Mouse (Mus musculus) midbrain, embryonic 11.5 days (tissue): ENCODE measurements around the gene Trim25. TPM values are rescaled to one million over a fixed set of nuclear protein-coding genes. Genes with fewer than 3 reads are reported as not detected.

Source experiments
- ATAC-seq: fragments of 200-750 bp; cut with Nextera tagmentation; 2 replicates; pipeline ENCODE4 v1.8.0; 2017; ENCODE audit warnings: moderate TSS enrichment, moderate library complexity; ENCODE audit not compliant: low FRiP score
- DNase-seq: peaks from one replicate; pipeline ENCODE4 v3.0.0; 2015; ENCODE audit warnings: low spot score; ENCODE audit errors: missing footprints
- H3K27ac ChIP-seq: fragments of 300-500 bp; sonication (generic); 2 replicates; pipeline ENCODE4 v1.5.1; 2014; ENCODE audit warnings: low read depth, low read length
- H3K27me3 ChIP-seq: fragments of 300-500 bp; sonication (generic); 2 replicates; pipeline ENCODE4 v1.6.1; 2014; ENCODE audit warnings: mild to moderate bottlenecking, low read length, moderate library complexity, mixed read lengths; ENCODE audit not compliant: control insufficient read depth, insufficient read depth
- H3K36me3 ChIP-seq: fragments of 300-500 bp; sonication (generic); 2 replicates; pipeline ENCODE4 v1.6.1; 2014; ENCODE audit warnings: mild to moderate bottlenecking, low read length, moderate library complexity, mixed read lengths; ENCODE audit not compliant: control insufficient read depth, insufficient read depth
- H3K4me1 ChIP-seq: fragments of 300-500 bp; sonication (generic); 2 replicates; pipeline ENCODE4 v1.6.1; 2014; ENCODE audit warnings: low read length; ENCODE audit not compliant: control insufficient read depth, insufficient read depth
- H3K4me2 ChIP-seq: fragments of 300-500 bp; sonication (generic); 2 replicates; pipeline ENCODE4 v1.6.1; 2014; ENCODE audit warnings: mild to moderate bottlenecking, moderate library complexity
- H3K4me3 ChIP-seq: fragments of 300-500 bp; sonication (generic); 2 replicates; pipeline ENCODE4 v1.5.1; 2014; ENCODE audit warnings: low read depth, low read length
- H3K9ac ChIP-seq: fragments of 300-500 bp; sonication (generic); 2 replicates; pipeline ENCODE4 v1.6.1; 2014; ENCODE audit warnings: low read length
- H3K9me3 ChIP-seq: fragments of 300-500 bp; sonication (generic); 2 replicates; pipeline ENCODE4 v1.6.1; 2016; ENCODE audit warnings: low read length; ENCODE audit not compliant: control insufficient read depth
- WGBS: fragments of 180-500 bp; shearing (Covaris S2); extraction: QIAGEN DNeasy Blood & Tissue Kit; methylation state at CpG from one replicate; pipeline ENCODE4 v1.1.7; 2014; 5-methylcytosine and 5-hydroxymethylcytosine counted together
- polyA plus RNA-seq: library from polyadenylated mRNA; unstranded; fragments of >200 nt; fragmentation: Nextera tagmentation; extraction: Ambion mirVana; gene quantifications from 2 replicates; pipeline ENCODE4 v1.2.1, GENCODE M21; 2014

The Trim25 gene
- polyA plus RNA-seq: 2.9 TPM in 2 replicates

GRCm38 (mm10) chr11:88998974-88999722, at the start of gene Trim25:
Trim25 (plus strand) TSS chr11:88999376.
- Histone ChIP-seq H3K9me3 (no peaks in the 10 kb centered on the region), H3K36me3 (no peaks in the 10 kb centered on the region), H3K27ac (no peak within 1 kb of the TSS)

GRCm38 (mm10) chr11:88949802-88950639, 49.2 kb upstream of the Trim25 start:
- H3K9ac ChIP-seq: no peak overlapping the region
- H3K4me1 ChIP-seq: peaks cover 6% of the 10 kb centered on the region
- 96% methylated on average over 8 of the region's 8 CpGs for WGBS
- DNase-seq: no peak
- ATAC-seq: no peak
- H3K4me2 ChIP-seq: no peak overlapping the region
- no peaks in the 10 kb centered on the region for H3K9me3 ChIP-seq
- 0 out of 2 replicates have a peak, but pooled peaks cover 3% of the 10 kb centered on the region for H3K36me3 ChIP-seq
- H3K4me3 ChIP-seq: no peak overlapping the region
- no peaks in the 10 kb centered on the region for H3K27me3 ChIP-seq
- no peak overlapping the region for H3K27ac ChIP-seq

More at GRCm38 (mm10) chr11:88998974-88999722, at the start of gene Trim25:
- Histone ChIP-seq H3K27me3 (peaks cover 14% of the 10 kb centered on the region), H3K4me1 (no peaks in the 10 kb centered on the region), H3K4me3 (peak within 1 kb of the TSS; percentile 37), H3K4me2 (peak within 1 kb of the TSS; percentile 50), H3K9ac (peak within 1 kb of the TSS; percentile 40)
- WGBS: 3% methylated on average over 48 of the region's 48 CpGs
- ATAC-seq (peak; percentile 57; the same call in 1 of the 2 replicates), DNase-seq (peak; percentile 96)

- 0 out of 2 replicates have a peak, but pooled peaks cover 3% of the 10 kb centered on the region for H3K36me3 ChIP-seq
- H3K9me3 ChIP-seq: no peaks in the 10 kb centered on the region
- DNase-seq: no peak
- no peak overlapping the region for H3K4me3 ChIP-seq
- H3K9ac ChIP-seq: no peak overlapping the region
- H3K27ac ChIP-seq: no peak overlapping the region
- peaks cover 6% of the 10 kb centered on the region for H3K4me1 ChIP-seq
- H3K4me2 ChIP-seq: no peak overlapping the region
- no peaks in the 10 kb centered on the region for H3K27me3 ChIP-seq
- whole genome bisulfite sequencing: 85% methylated on average over 13 of the region's 13 CpGs
- no peak for ATAC-seq
These were observed 48.4 kb upstream of the Trim25 start for GRCm38 (mm10) chr11:88950640-88951250.

- no peak for DNase-seq
- no peak overlapping the region for H3K9ac ChIP-seq
- 94% methylated on average over 2 of the region's 2 CpGs for WGBS
- no peak for ATAC-seq
- no peaks in the 10 kb centered on the region for H3K9me3 ChIP-seq
- 0 out of 2 replicates have a peak, but pooled peaks cover 3% of the 10 kb centered on the region for H3K36me3 ChIP-seq
- H3K4me2 ChIP-seq: no peak overlapping the region
- H3K4me3 ChIP-seq: no peak overlapping the region
- H3K27me3 ChIP-seq: no peaks in the 10 kb centered on the region
- H3K27ac ChIP-seq: no peak overlapping the region
- H3K4me1 ChIP-seq: peaks cover 6% of the 10 kb centered on the region
These were observed 47.6 kb upstream of the Trim25 start for GRCm38 (mm10) chr11:88951576-88951975.

DNA sequence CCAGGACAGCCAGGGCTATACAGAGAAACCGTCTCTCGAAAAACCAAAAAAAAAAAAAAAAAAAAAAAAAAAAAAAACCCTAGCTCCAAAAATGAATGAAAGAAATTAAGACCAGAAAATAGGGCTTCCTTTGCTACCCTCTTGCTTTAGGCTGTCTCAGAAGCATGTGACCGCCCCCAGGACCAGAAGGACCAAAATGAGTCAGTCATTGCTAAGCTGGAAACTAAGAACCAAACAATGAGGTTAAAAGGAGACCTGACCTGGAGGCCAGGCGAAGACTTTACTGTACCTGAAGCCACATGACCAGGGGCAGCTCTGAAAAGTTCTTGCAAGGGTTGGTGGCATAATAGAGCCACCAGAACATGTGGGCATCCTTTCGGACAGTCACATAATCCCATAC, 47.1 kb upstream of the Trim25 start:
- ATAC-seq: no peak
- H3K27ac ChIP-seq: no peak overlapping the region
- no peak overlapping the region for H3K4me2 ChIP-seq
- no peak overlapping the region for H3K4me3 ChIP-seq
- H3K9ac ChIP-seq: no peak overlapping the region
- H3K36me3 ChIP-seq: no peaks in the 10 kb centered on the region
- no peaks in the 10 kb centered on the region for H3K27me3 ChIP-seq
- no peaks in the 10 kb centered on the region for H3K9me3 ChIP-seq
- peaks cover 6% of the 10 kb centered on the region for H3K4me1 ChIP-seq
- no peak for DNase-seq
- WGBS: 95% methylated on average over 5 of the region's 5 CpGs

- H3K4me2 ChIP-seq: peak overlapping the region; percentile 20; the same call in 1 of the 2 replicates
- H3K27me3 ChIP-seq: no peaks in the 10 kb centered on the region
- no peaks in the 10 kb centered on the region for H3K36me3 ChIP-seq
- no peak for ATAC-seq
- H3K9ac ChIP-seq: no peak overlapping the region
- WGBS: 97% methylated on average over 3 of the region's 3 CpGs
- H3K4me1 ChIP-seq: peaks cover 6% of the 10 kb centered on the region
- no peaks in the 10 kb centered on the region for H3K9me3 ChIP-seq
- H3K4me3 ChIP-seq: no peak overlapping the region
- DNase-seq: no peak
- H3K27ac ChIP-seq: no peak overlapping the region
These were observed 45.6 kb upstream of the Trim25 start for GRCm38 (mm10) chr11:88953582-88953981.

GRCm38 (mm10) chr11:88954803-88955202, 44.4 kb upstream of the Trim25 start:
- under 1% methylated on average over 4 of the region's 4 CpGs for WGBS
- H3K36me3 ChIP-seq: no peaks in the 10 kb centered on the region
- no peak overlapping the region; the same call in 1 of the 2 replicates for H3K27ac ChIP-seq
- H3K9me3 ChIP-seq: no peaks in the 10 kb centered on the region
- H3K4me1 ChIP-seq: peaks cover 6% of the 10 kb centered on the region
- DNase-seq (no peak), ATAC-seq (peak; percentile 69)
- no peaks in the 10 kb centered on the region for H3K27me3 ChIP-seq
- H3K4me2 ChIP-seq: peak overlapping the region; percentile 52
- peak overlapping the region; percentile 60 for H3K9ac ChIP-seq
- peak overlapping the region; percentile 47 for H3K4me3 ChIP-seq

- Histone ChIP-seq H3K4me3 (peak within 1 kb of the TSS; percentile 47), H3K4me1 (peaks cover 6% of the 10 kb centered on the region), H3K27me3 (no peaks in the 10 kb centered on the region), H3K27ac (no peak within 1 kb of the TSS; the same call in 1 of the 2 replicates), H3K4me2 (peak within 1 kb of the TSS; percentile 52), H3K36me3 (no peaks in the 10 kb centered on the region), H3K9me3 (no peaks in the 10 kb centered on the region), H3K9ac (peak within 1 kb of the TSS; percentile 60)
- DNase-seq: peak; percentile 100
- peak; percentile 98 for ATAC-seq
- 5% methylated on average over 34 of the region's 34 CpGs for WGBS
These were observed 43.8 kb upstream of the Trim25 start, which contains the start of gene Scpep1 for GRCm38 (mm10) chr11:88955217-88955969. Scpep1 (minus strand) TSS chr11:88955465.
